Mouse (Mus musculus) mammary gland, adult 2 months (tissue): ENCODE results near the gene 4931422A03Rik. TPM values are rescaled to one million over a fixed set of nuclear protein-coding genes. Genes with fewer than 3 reads are reported as not detected.

Experiments
- polyA plus RNA-seq: library from polyadenylated mRNA; depleted of rRNA; stranded (reverse); fragments of >200 nt; gene quantifications from 2 replicates; pipeline ENCODE4 v1.2.3, GENCODE M21; 2012; ENCODE audit warnings: low replicate concordance; rRNA removed

The 4931422A03Rik gene
- not detected in 2 replicates for polyA plus RNA-seq

DNA sequence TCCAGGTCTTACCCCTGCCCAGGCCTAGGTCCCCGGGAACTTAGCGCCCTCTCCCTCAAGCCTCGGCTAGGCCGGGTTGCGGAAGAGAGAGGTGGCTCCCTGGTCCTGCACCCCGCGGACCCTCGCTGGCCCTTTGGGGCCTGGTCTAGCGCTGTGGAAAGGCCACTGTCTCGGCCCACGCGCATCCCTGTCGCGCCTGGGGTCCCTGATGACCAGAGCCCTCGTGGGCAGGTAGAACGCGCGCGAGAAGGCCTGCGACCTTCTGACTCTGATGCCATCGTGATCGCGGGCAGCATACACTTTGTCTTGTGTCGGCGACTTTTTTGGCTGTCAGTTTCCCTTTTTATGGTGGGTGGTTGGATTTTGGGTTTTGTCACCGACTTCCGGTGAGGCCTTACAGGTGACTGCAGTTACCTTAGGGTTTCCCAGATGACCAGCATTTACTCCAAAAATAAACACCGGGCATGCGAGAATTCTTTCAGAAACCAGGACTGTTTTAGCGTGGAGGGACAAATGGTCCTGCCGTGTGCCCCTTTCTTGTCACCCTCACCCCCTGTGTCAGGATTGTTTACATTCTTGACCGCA lies at the start of gene 4931422A03Rik:
TSS of gene 4931422A03Rik (minus strand) at position 223 of the 585 bp plus-strand sequence.

GRCm38 (mm10) chr2:104069704-104070185 lies 41.6 kb upstream of the 4931422A03Rik start, which contains the start of gene Cd59b:
Gene Cd59b, plus strand, starts transcription at chr2:104069849.

DNA sequence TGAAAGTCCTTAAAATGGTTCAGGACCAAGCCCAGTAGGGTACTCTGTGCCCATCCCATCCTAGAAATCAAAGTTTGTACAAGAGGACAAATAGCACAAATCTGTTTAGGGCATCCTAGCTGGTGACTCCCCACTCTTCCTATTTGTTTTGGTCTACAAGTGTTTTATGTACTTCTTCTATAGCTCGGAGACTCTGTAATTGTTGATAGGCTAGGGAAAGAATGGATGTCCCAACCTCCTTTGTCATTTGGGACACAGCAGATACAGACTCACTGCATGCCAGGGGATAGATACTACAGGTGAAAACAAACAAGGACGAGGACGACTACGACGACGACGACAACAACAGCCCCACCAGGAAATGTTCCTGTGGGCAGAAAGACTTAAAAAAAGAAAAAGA lies 40.3 kb upstream of the 4931422A03Rik start, which contains the start of gene Gm10799:
TSS of gene Gm10799 (minus strand) at position 101 of the 400 bp plus-strand sequence.

DNA sequence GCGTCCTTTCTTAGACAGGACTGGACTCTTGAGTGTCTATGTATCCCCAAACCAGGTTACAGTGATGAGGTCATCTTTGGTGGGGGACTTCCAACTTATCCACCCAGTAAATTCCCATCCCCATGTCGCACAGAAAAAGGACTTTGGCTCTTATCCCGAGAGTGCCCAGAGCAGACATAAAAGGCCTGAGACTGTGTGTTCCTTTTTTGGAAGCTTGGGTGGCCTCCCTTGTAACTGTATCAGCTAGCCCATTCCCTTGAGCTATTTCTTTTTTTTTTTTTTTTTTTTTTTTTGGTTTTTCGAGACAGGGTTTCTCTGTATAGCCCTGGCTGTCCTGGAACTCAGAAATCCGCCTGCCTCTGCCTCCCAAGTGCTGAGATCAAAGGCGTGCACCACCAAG lies 37.4 kb upstream of the 4931422A03Rik start, which contains the start of gene Gm10912:
TSS of gene Gm10912 (plus strand) at position 301 of the 400 bp plus-strand sequence.

DNA sequence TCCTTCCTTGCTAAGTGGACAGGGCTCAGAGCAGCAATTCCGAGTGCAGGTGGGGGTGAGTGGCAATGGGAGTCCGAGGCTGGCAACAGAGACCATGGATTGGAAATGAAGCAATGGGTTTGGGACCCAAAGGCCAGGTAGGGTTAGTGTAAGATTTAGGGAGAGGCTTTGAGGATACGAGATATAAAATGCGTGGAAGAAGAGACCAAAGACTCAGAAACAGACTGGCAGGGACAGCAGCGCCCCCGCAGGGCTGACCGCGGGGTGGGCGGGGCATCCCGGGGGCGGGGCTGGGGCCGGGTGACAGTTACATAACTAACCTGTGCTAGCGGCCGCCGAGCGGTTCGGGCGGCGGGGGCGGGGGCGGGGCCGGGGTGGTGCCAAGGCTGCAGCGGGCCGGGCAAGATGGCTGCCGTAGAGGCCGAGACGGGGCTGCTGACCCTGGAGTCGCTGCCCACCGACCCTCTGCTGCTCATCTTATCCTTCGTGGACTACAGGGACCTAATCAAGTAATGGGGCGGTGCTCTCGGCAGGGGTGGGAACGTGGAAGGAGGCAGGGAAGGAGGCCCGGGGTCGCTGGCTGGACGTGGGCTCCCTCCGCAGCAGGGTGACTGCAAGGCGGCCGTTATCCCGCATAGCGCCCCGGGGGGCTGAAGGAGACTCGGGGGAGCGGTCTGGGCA lies 563 bp downstream of the 4931422A03Rik start, which contains the start of gene Fbxo3:
TSS of gene Fbxo3 (plus strand) at position 264 of the 681 bp plus-strand sequence.

DNA sequence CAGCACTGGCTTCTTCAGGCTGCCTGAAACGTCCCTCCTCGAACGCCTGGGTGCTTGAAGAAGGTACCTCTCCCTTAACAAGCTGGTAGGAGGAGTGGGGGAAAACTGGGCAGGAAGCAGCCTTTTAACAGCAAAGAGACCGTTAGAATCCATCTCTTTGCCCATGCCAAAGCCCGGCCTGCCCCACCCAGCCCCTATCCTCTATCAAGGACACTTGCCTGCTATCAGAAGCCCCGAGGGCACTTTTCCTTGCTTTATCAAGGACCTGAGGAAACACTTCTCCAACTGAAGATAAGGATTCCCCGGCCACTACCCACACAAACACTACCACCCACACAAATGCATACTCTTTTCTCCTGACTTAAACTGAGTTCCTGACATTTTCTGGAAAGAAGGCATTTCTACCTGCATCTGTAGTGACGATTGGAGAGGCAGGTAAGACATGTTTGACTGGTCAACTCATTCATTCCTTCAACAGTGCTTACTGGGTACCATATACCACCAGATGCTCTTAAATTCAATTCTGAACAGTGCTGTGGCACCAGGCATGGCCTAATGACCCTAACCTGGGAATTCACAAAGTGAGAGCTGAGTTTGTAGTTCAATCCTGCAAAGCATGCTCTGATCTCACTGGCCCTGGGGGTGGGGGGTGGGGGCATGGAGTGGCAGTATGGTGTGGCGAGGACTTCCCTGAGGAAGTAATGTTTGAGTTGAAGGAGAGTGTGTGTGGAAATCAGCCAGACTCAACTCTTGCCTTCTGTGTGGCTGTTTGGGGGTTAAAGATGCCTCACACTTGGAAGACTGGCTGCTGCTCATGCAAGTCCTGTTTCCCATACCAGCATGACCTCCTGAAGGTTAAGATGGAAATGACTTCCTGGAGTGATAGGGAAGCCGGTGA lies 70.3 kb downstream of the 4931422A03Rik start, which contains the start of gene Lmo2:
TSS of gene Lmo2 (plus strand) at position 338 of the 898 bp plus-strand sequence.

Other genes with a start within 250 kb of the 4931422A03Rik start
- 128 and 155 TPM in 2 replicates for gene Caprin1, start 230.7 kb downstream of the 4931422A03Rik start, polyA plus RNA-seq
- 22.7 and 46.2 TPM in 2 replicates for gene Lmo2, start 70.4 kb downstream of the 4931422A03Rik start, polyA plus RNA-seq
- 10.3 and 32.9 TPM in 2 replicates for gene Fbxo3, start 640 bp downstream of the 4931422A03Rik start, polyA plus RNA-seq
- 0.10 and 0.26 TPM in 2 replicates for gene Gm10912, start 37.5 kb upstream of the 4931422A03Rik start, polyA plus RNA-seq
- gene Gm10799, start 40.2 kb upstream of the 4931422A03Rik start, polyA plus RNA-seq: not detected in 2 replicates
- 6.8 and 30.8 TPM in 2 replicates for gene Cd59b, start 41.5 kb upstream of the 4931422A03Rik start, polyA plus RNA-seq
- 13.7 and 52.6 TPM in 2 replicates for gene Cd59a, start 67.4 kb upstream of the 4931422A03Rik start, polyA plus RNA-seq
- gene A930018P22Rik, start 94.4 kb upstream of the 4931422A03Rik start, polyA plus RNA-seq: 0.36 and 1.7 TPM in 2 replicates